Mouse (Mus musculus) lung, adult 18-20 months (tissue): ENCODE data around the gene Zfp111.

ENCODE experiments used
- DNase-seq, 2 experiments: peaks; one replicate each; pipeline ENCODE4 v3.0.0; 2022; ENCODE audit warnings: mixed read lengths in 2 of 2

The Zfp111 gene

DNA sequence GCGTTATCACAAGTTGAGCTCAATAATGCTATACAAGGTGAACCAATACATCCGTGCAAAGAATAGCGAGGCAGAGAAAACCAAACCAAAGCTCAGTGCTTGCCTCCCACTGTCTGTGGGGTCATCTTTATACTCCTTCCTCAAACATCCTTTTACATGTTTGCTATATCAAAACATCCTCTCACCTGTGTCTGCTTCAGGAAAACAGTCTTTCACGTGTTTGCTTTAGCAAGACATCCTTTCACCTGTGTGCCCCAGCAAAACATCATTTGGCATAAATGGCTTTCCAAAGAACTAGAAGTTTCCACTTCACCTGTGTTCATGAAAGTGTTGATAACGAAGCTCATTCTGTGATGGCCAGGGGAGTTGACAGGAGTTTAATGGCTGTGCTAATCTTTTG lies at the start of gene Zfp111:
TSS of gene Zfp111 (minus strand) at position 101 of the 400 bp plus-strand sequence.
- DNase-seq = no peak

DNA sequence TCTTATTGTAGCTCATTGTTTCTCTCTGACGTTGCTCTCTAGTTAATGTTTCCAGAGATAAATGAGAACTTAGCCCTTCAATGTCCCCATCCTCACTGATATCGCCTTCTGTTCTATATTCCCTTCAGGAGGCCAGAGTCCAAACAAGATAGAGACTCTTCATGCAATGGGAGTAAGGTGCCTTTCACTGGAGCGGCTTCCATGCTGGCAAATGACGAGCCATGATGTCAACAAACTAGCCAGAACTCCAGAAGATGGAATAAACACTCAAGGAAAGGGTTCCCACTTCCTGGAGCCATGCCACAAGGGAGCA lies 48.7 kb upstream of the Zfp111 start:
- DNase-seq = no peak

- DNase-seq = no peak
These were observed 48.2 kb upstream of the Zfp111 start for GRCm38 (mm10) chr7:24259306-24259999.

GRCm38 (mm10) chr7:24254633-24255474 lies 43.6 kb upstream of the Zfp111 start, which contains the start of gene Zfp108:
Gene Zfp108 (plus strand): TSS chr7:24254794.
- peak; percentile 87 to 89 for DNase-seq

DNA sequence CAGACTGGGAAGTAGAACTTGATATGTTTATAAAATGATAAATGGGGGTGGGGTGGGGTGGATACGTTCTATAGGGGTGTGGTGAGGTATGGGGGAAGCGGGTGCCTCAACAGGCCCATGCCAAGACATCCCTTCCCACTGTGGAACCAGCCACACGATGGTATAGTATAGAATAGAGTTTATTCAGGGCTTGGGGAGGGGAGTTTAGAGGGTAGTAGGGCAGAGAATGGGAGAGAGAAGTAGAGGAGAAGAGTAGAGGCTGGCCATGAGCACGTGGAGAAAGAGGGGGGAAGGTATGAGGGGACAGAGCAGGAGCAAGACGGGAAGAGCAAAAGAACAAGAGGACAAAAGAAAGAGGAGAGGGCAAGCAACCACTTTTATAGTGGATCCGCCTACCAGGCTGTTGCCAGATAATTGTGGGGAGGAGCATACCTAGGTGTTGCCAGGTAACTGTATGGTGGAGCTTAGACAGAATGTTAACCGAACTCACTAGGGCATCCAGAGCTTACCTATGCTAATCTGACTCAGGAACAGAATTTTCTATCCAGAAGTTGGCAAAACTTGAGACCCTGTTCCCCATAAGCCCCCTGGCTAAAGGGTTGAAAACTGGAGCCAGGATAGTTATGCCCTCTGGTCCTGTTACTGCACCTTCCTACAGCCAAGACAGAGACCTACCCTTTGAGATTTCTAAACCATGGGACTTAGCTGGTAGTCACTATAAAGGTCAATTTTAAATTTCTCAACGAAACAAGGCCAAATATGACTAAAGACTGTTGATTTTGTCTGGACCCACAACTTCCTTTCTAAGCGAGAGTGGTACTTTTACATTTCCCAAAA lies 42.8 kb upstream of the Zfp111 start:
- no peak for DNase-seq

GRCm38 (mm10) chr7:24237040-24237791 lies 26.0 kb upstream of the Zfp111 start, which contains the start of gene Zfp109:
Gene Zfp109 (minus strand): TSS chr7:24237560.
- peak; percentile 63 to 67 for DNase-seq

- DNase-seq = no peak
These were observed 947 bp downstream of the Zfp111 start for GRCm38 (mm10) chr7:24210296-24210695.

GRCm38 (mm10) chr7:24208282-24208886 lies 2.9 kb downstream of the Zfp111 start:
- DNase-seq = no peak

DNA sequence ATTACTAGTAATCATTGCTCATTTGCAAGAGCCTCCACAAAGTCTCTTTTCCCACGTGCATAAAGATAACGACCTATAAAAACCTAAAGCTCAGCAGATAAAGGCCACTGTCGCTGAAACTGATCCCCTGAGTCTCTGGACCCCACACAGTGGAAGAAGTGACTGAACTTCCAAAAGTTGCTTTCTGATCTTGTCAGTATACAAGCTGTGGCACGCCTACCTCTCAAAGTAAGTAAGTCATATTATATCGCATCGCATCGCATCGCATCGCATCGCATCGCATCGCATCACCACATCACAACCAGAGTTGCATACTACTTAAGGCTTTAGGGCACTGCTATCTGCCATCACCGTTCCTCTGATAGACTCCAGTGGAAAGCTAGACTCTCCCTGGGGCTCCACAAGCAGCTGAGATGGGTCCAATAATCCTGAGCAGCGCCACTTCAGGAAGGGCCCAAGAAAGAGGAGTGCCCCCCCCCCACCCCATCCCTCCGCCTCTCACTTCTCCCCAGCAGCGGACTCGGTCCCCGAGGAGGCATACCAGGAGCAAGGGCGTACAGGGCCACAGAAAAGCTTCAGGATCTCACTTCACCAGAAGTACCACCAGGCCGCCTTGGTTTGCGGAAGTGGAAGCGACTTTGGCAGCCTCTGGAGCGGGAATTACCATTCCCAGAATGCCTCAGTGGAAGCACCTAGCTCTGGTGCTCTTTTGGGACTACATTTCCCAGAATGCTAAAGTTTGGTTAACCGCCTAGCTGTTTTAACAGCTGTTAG lies 3.6 kb downstream of the Zfp111 start:
- DNase-seq = peak; percentile 75 to 82

- DNase-seq = no peak
These were observed 14.3 kb downstream of the Zfp111 start for GRCm38 (mm10) chr7:24196961-24197360.

- no peak for DNase-seq
These were observed 18.1 kb downstream of the Zfp111 start for GRCm38 (mm10) chr7:24193157-24193556.

DNA sequence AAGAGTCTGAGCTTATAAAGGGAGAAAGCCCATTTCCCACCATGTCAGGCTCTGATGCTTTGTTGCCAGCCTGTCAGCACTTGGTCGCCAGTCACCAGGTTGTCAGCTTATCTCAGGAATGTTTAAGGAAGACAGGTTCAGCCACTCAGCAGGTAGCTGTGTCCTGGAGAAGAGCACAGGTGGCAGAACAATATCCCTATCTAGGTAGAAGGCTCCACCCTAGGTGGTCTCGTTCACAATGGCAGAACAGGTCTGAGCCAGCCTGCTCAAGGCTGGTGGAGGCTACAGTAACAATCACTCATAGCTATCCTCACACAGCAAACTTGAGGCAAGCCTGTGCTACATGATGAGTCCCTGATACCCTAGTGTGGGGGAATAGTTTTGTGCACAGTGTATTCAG lies 19.9 kb downstream of the Zfp111 start:
- no peak for DNase-seq

DNA sequence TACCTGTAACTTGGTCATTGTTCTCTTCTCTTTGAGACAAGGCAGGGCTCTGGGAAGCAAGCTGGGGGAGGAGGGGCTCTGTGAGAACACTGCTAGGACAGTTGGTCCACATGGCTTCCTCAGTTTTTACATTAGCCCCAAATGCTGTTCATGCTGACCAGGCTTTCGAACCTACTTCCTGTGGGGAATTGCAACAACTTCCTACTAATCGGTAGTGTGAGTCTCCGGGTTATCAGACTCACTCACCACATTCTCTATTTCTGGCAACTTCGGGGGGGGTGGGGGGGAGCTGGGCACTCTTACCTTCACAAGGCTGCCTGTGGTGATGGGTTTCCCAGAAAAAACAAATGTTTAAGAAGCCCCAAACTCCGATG lies 21.7 kb downstream of the Zfp111 start:
- DNase-seq = no peak

- no peak for DNase-seq
These were observed 22.2 kb downstream of the Zfp111 start for GRCm38 (mm10) chr7:24188901-24189570.

- DNase-seq = no peak
These were observed 23.6 kb downstream of the Zfp111 start for GRCm38 (mm10) chr7:24187611-24188010.

- DNase-seq = no peak
These were observed 35.9 kb downstream of the Zfp111 start for GRCm38 (mm10) chr7:24175337-24175711.

DNA sequence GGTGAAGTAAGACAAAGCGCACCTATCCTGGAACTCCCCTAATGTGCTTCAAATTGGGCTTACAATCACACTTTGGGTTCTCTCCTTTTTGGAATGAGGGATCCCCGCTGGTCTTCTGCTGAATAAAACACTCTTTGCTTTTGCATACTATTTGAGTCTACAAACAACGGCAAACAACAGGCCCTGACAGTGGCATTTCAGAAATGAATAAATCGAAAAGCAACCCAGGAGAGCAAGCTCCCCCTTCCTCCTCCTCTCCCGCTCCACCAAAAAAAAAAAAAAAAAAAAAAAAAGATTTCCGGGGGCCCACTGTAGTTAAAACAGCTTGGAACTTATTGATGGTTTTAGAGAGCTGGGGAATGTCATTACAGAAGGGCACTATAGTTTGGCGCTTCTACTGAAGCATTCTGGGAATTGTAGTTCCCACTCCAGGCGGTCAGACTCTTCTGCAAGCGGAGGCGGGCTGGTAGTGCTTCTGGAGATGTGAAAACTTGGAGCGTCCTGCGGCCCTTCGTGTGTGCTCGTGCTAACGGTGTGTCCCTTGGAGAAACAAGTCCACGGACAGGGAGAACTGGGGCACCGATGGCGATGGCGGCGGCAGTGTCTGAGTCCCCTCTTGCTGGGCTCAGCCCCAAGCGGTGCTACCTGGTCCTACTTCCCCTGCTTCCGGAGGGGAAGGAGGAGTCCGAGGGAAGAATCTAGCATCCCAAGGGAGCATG lies 36.5 kb downstream of the Zfp111 start, which contains the start of gene Zfp114:
TSS of gene Zfp114 (plus strand) at position 443 of the 719 bp plus-strand sequence.
- DNase-seq = peak; percentile 24 to 33

- no peak for DNase-seq
These were observed 39.1 kb downstream of the Zfp111 start for GRCm38 (mm10) chr7:24172191-24172590.

- DNase-seq = no peak
These were observed 58.0 kb downstream of the Zfp111 start for GRCm38 (mm10) chr7:24153272-24153671.
